Mouse (Mus musculus): ENCODE measurements around the gene Gm4201.
"Not testable (repeated sequence)": the region's sequence is repeated elsewhere in the genome, so short reads cannot be mapped to it uniquely, and the experiment has no call there.

Gm4201 gene

GRCm38 (mm10) chr7:22565243-22565642, at the start of gene Gm4201:
TSS of gene Gm4201 (minus strand) at chr7:22565343.
- not testable (repeated sequence) for DNase-seq (ENCODE audit: low read depth, low spot score)

GRCm38 (mm10) chr7:22588027-22588426, 22.9 kb upstream of the Gm4201 start, which contains the start of gene Gm4565:
TSS of gene Gm4565 (minus strand) at chr7:22588127.
- DNase-seq (ENCODE audit: low read depth, low spot score): not testable (repeated sequence)

- DNase-seq (ENCODE audit: low read depth, low spot score): not testable (repeated sequence)
These were observed 30.4 kb downstream of the Gm4201 start, which contains the start of gene Gm8677 for GRCm38 (mm10) chr7:22534787-22535186. TSS of gene Gm8677 (minus strand) at chr7:22534887.

DNA sequence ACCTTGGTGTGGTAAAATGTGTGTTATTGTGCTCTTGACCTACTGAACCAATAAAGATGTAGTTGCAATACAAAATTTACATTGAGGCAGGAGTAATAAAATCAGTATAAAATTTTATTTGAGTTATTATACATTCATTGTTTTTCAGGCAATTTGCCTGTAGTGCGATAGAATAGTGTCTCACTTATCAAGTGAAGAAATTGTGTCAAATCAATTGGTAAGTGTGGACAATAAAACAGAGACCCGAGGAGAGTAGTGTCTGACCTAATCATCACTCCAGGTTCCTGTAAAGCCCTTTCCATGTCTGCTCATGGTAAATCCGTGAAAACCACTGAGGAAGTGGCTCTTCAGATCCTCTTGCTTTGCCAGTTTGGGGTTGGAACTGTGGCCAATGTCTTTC, 42.5 kb downstream of the Gm4201 start, which contains the start of gene Vmn1r152:
Vmn1r152 (plus strand) TSS at position 301 of the 400 bp plus-strand sequence.
- not testable (repeated sequence) for DNase-seq (ENCODE audit: low read depth, low spot score)

Data from c-Kit-negative CD71-positive TER-119-positive erythroid progenitor cells, embryonic 14.5 days (primary cell).